Mouse (Mus musculus): ENCODE data around the gene Piezo1.

- TF ChIP-seq CTCF (IDR thresholded peaks at IDR 0.05; ENCODE audit: low read depth) (no peak), EP300 (IDR thresholded peaks at IDR 0.05; ENCODE audit: low read depth) (no peak)
Measured at GRCm38 (mm10) chr8:122577116-122577515, 26.0 kb upstream of the Piezo1 start.

Data from liver, postnatal 0 days (tissue).